Mouse (Mus musculus): ENCODE measurements around the gene Rgs7. TPM values are rescaled to one million over a fixed set of nuclear protein-coding genes. Genes with fewer than 3 reads are reported as not detected.

Rgs7 gene
- total and polyA plus RNA-seq, 3 experiments, result not detected

DNA sequence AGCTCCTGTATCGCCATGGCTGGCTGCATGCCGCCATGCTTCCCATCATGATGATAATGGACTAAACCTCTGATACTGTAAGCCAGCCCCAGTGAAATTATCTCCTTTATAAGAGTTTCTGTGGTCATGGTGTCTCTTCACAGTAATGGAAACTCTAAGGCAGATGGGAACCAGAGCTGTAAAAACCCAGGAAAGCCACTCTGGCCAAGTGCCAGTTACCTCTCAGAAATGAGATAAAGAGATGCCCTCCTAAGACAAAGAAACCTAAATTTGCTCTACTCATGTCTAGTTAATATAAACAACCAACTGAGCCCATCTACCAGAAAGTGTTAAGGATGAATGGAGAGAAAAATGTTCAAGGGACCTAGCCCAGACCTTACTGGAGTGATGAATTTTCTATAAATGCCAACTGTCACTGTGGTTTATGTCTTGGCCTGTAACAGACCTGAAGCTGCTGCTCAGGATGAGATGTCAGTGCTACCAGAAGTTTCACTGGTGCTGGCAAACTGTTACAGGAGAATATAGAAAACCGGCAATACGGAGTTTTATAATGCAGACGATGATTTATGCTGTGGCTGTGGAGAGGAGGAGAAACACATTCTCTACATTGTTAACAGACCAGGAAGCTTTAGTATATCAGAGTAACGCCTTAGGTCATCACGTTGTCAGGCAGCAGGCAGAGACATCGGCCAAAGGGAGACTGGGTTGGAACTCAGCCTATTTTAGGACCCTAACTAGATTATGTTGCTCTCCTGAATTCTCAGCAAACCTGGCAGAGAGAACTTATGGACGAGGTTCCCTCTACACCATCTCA lies 159.1 kb downstream of the Rgs7 start:
- Histone ChIP-seq H3K27me3 (ENCODE audit: control insufficient read depth in 1 of 2, insufficient read depth in 2 of 2, low read length in 2 of 2) (no peaks in the 10 kb centered on the region), H3K36me3 (ENCODE audit: control insufficient read depth in 1 of 2, insufficient read depth in 2 of 2, low read length in 2 of 2) (no peaks in the 10 kb centered on the region), H3K4me3 (ENCODE audit: control insufficient read depth in 1 of 2, insufficient read depth in 1 of 2, low read depth in 2 of 2, low read length in 2 of 2) (no peak overlapping the region), H3K27ac (ENCODE audit: control insufficient read depth, low read depth, low read length) (no peak overlapping the region), H3K9ac (ENCODE audit: control insufficient read depth, low read depth, low read length, poor library complexity, severe bottlenecking) (no peak overlapping the region), H3K4me1 (ENCODE audit: control insufficient read depth in 1 of 2, insufficient read depth in 2 of 2, low read length in 2 of 2) (no peaks in the 10 kb centered on the region), H3K79me2 (ENCODE audit: control insufficient read depth, insufficient read depth, low read length, poor library complexity) (no peaks in the 10 kb centered on the region), H3K9me3 (replicated peaks; ENCODE audit: insufficient read depth, low read length) (no peaks in the 10 kb centered on the region)
- no peak for DNase-seq (ENCODE audit: low read depth, low spot score)
- TF ChIP-seq MAZ (IDR thresholded peaks at IDR 0.05; ENCODE audit: low read depth, low read length), result no peak
- no peak for TF ChIP-seq POLR2AphosphoS2 (IDR thresholded peaks at IDR 0.05; ENCODE audit: low read length)
- no peak for TF ChIP-seq JUND (IDR thresholded peaks at IDR 0.05; ENCODE audit: low read depth, low read length)
- no peak for TF ChIP-seq GABPA (IDR thresholded peaks at IDR 0.05; ENCODE audit: low read depth, low read length)
- TF ChIP-seq MYB (IDR thresholded peaks at IDR 0.05; ENCODE audit: low read depth, low read length), result no peak
- no peak for TF ChIP-seq GATA1 (IDR thresholded peaks at IDR 0.05; ENCODE audit: low read depth, low read length)
- no peak for TF ChIP-seq TCF12 (IDR thresholded peaks at IDR 0.05; ENCODE audit: low read depth, low read length)
- no peak for TF ChIP-seq CTCF (IDR thresholded peaks at IDR 0.05 in 2 of 3, conservative IDR thresholded peaks at IDR 0.05 in 1 of 3; ENCODE audit: control insufficient read depth in 1 of 3, insufficient read depth in 1 of 3, low read depth in 2 of 3, low read length in 3 of 3, poor library complexity in 1 of 3, severe bottlenecking in 1 of 3)
- TF ChIP-seq UBTF (IDR thresholded peaks at IDR 0.05; ENCODE audit: borderline replicate concordance, insufficient read depth, low read depth, low read length), result no peak
- no peak for TF ChIP-seq ETS1 (IDR thresholded peaks at IDR 0.05; ENCODE audit: low read depth, low read length)
- no peak for TF ChIP-seq ZNF384 (IDR thresholded peaks at IDR 0.05; ENCODE audit: low read depth, low read length)
- TF ChIP-seq ELF1 (IDR thresholded peaks at IDR 0.05; ENCODE audit: low read depth, low read length), result no peak
- TF ChIP-seq SMC3 (IDR thresholded peaks at IDR 0.05; ENCODE audit: low read depth, low read length), result no peak

GRCm38 (mm10) chr1:175329934-175330471 lies 162.3 kb downstream of the Rgs7 start:
- no peaks in the 10 kb centered on the region for H3K4me1 ChIP-seq (ENCODE audit: control insufficient read depth in 1 of 2, insufficient read depth in 2 of 2, low read length in 2 of 2)
- no peaks in the 10 kb centered on the region for H3K9me3 ChIP-seq (replicated peaks; ENCODE audit: insufficient read depth, low read length)
- no peak overlapping the region for H3K4me3 ChIP-seq (ENCODE audit: control insufficient read depth in 1 of 2, insufficient read depth in 1 of 2, low read depth in 2 of 2, low read length in 2 of 2)
- no peak for DNase-seq (ENCODE audit: low read depth, low spot score)
- no peak overlapping the region for H3K9ac ChIP-seq (ENCODE audit: control insufficient read depth, low read depth, low read length, poor library complexity, severe bottlenecking)
- no peaks in the 10 kb centered on the region for H3K27me3 ChIP-seq (ENCODE audit: control insufficient read depth in 1 of 2, insufficient read depth in 2 of 2, low read length in 2 of 2)
- H3K27ac ChIP-seq (ENCODE audit: control insufficient read depth, low read depth, low read length), result no peak overlapping the region
- H3K36me3 ChIP-seq (ENCODE audit: control insufficient read depth in 1 of 2, insufficient read depth in 2 of 2, low read length in 2 of 2), result no peaks in the 10 kb centered on the region
- H3K79me2 ChIP-seq (ENCODE audit: control insufficient read depth, insufficient read depth, low read length, poor library complexity), result no peaks in the 10 kb centered on the region
- TF ChIP-seq RCOR1 (IDR thresholded peaks at IDR 0.05; ENCODE audit: low read depth, low read length) (no peak), BHLHE40 (IDR thresholded peaks at IDR 0.05; ENCODE audit: borderline replicate concordance, low read depth, low read length) (no peak), MAX (IDR thresholded peaks at IDR 0.05; ENCODE audit: low read length) (no peak), ZC3H11A (IDR thresholded peaks at IDR 0.05; ENCODE audit: low read depth, low read length) (no peak), GABPA (IDR thresholded peaks at IDR 0.05; ENCODE audit: low read depth, low read length) (no peak), POLR2A (IDR thresholded peaks at IDR 0.05; ENCODE audit: control insufficient read depth in 1 of 2, insufficient read depth in 1 of 2, low read depth in 1 of 2, low read length in 2 of 2, poor library complexity in 1 of 2) (no peak), CHD1 (IDR thresholded peaks at IDR 0.05; ENCODE audit: low read depth, low read length) (no peak), USF1 (IDR thresholded peaks at IDR 0.05; ENCODE audit: low read depth, low read length) (no peak), UBTF (IDR thresholded peaks at IDR 0.05; ENCODE audit: borderline replicate concordance, insufficient read depth, low read depth, low read length) (no peak), POLR2AphosphoS2 (IDR thresholded peaks at IDR 0.05; ENCODE audit: low read length) (no peak), MYC (IDR thresholded peaks at IDR 0.05; ENCODE audit: low read depth, low read length) (no peak), GATA1 (IDR thresholded peaks at IDR 0.05; ENCODE audit: low read depth, low read length) (no peak), USF2 (IDR thresholded peaks at IDR 0.05; ENCODE audit: borderline replicate concordance in 1 of 2, insufficient read depth in 1 of 2, low read depth in 1 of 2, low read length in 2 of 2) (no peak), ETS1 (IDR thresholded peaks at IDR 0.05; ENCODE audit: low read depth, low read length) (no peak), MAZ (IDR thresholded peaks at IDR 0.05; ENCODE audit: low read depth, low read length) (no peak), NRF1 (IDR thresholded peaks at IDR 0.05; ENCODE audit: insufficient read depth, low read depth, low read length, poor library complexity, severe bottlenecking) (no peak), ZKSCAN1 (IDR thresholded peaks at IDR 0.05; ENCODE audit: low read depth, low read length) (no peak), ZNF384 (IDR thresholded peaks at IDR 0.05; ENCODE audit: low read depth, low read length) (no peak), MAFK (IDR thresholded peaks at IDR 0.05; ENCODE audit: borderline replicate concordance, low read depth, low read length) (no peak), MXI1 (IDR thresholded peaks at IDR 0.05; ENCODE audit: low read depth, low read length) (no peak)

All from MEL (cell line).